Mouse (Mus musculus) telencephalon, adult 2 months (tissue): ENCODE data around the gene Smyd4.
"Not testable (repeated sequence)": the region's sequence is repeated elsewhere in the genome, so short reads cannot be mapped to it uniquely, and the experiment has no call there.

ENCODE experiments used
- DNase-seq: peaks from one replicate; pipeline ENCODE4 v3.0.0-alpha.2; 2011; ENCODE audit warnings: low read depth, low spot score

Gene Smyd4

DNA sequence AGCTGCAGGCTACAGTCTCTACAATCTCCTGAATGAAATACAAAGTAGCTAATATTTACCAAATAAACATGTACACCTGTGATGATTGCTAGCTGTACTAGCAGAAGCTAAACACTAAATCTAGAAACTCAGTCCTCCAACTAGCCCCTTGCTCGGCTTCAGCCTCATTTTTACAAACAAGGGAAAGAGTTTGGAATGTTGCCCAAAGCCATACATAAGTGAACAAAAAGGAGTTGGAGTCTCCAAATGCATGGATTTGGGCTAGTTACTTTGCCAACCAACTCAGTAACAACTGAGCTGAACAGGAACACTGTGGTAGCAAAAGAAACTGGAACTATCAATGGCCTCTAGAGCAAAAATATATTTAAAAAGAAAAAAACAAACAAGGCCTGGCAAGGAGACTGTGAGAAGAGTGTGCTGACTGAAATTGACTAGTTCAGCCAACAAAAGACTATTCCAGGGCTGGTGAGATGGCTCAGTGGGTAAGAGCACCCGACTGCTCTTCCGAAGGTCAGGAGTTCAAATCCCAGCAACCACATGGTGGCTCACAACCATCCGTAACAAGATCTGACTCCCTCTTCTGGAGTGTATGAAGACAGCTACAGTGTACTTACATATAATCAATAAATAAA is 1.6 kb upstream of the Smyd4 start:
- DNase-seq: no peak

GRCm38 (mm10) chr11:75347188-75347585 is 1.0 kb upstream of the Smyd4 start:
- no peak for DNase-seq

DNA sequence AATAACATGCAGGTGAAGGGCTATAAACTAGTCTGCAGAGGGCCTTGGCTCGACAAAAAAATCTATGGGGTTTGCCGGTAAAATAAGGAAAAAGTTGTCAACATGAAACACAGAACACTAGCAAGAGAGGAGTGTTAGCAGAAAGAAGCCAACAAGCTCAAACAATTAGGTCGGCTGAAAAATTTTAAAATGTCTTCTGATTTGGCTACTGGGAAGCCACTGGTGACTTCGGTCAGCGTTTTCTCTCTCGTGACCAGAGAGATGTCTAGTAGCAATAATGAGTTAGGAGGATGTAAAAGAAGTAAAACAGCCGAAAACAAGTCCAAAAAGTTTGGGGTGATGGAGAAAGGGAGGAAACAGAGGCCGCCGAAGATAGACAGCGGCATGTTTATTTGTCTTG is 637 bp upstream of the Smyd4 start:
- no peak for DNase-seq

DNA sequence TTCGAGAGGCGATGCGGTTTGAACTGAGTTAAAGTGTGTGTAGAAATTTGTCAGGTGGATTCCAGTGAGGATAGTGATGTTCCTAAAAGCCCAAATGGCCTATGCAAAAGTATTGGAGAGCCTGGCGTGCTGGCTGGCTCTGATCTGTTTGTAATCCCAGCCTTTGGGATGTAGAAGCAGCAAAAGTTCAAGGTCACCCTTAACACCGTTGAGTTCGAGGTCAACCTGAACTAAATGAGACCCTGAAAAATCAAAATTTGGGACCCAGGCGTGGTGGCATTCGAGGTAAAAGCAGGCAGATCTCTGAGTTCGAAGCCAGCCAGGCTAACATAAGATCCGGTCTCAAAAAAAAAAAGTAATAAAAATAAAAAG is 643 bp downstream of the Smyd4 start:
- DNase-seq: no peak

GRCm38 (mm10) chr11:75351225-75351624 is 3.0 kb downstream of the Smyd4 start:
- no peak for DNase-seq

GRCm38 (mm10) chr11:75355475-75355874 is 7.2 kb downstream of the Smyd4 start:
- DNase-seq: no peak

GRCm38 (mm10) chr11:75377125-75377524 is 28.9 kb downstream of the Smyd4 start:
- no peak for DNase-seq

- not testable (repeated sequence) for DNase-seq
Observed at GRCm38 (mm10) chr11:75378786-75379185, 30.6 kb downstream of the Smyd4 start.

DNA sequence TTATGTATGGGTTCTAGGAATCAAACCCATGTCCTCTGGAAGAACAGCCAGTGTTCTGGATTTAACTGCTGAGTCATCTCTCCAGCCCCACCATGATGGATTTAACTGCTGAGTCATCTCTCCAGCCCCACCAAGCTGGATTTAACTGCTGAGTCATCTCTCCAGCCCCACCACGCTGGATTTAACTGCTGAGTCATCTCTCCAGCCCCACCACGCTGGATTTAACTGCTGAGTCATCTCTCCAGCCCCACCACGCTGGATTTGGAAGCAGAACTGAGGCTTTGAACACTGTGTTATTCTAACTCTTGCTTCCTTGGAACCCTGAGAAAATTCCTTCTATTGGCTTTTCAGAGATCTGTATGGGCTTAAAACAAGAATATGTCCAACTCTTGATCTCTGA is 35.3 kb downstream of the Smyd4 start:
- not testable (repeated sequence) for DNase-seq

- no peak for DNase-seq
Observed at GRCm38 (mm10) chr11:75395611-75396010, 47.4 kb downstream of the Smyd4 start.

DNA sequence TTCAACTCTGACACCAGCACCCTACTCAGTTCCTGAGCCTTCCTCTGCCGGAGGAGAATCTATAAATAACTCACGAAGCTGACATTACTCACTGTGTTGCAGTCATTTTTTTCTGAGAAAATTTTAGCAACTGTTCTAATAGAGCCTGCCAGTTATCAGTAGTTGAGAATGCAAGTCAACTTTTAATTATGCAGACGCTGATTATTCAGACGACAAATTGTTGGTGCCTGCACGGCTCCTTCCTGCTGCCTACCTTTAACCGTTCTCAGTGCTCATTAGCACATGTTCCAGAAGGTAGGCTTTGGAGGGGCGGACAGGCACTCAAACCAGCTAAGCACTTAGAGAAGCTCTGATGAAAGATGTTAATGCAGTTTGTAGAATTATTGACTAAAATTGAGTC is 49.2 kb downstream of the Smyd4 start:
- peak; percentile 43 for DNase-seq

DNA sequence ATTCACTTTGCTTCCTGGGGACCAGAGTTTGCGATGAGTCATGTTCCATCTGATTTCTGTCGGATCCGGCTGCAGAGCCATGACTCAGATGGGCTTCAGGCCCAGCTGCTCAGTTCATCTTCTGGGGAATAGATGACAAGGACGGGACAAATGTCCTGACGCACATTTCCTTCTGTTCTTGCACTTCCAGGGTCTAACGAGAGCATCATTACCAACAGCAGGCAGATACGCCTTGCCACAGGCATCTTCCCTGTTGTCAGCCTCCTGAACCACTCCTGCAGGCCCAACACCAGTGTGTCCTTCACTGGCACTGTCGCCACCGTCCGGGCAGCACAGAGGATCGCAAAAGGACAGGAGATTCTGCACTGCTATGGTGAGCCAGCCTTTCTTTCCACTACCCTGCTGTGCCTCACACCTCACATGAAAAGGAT is 51.2 kb downstream of the Smyd4 start:
- peak; percentile 71 for DNase-seq

DNA sequence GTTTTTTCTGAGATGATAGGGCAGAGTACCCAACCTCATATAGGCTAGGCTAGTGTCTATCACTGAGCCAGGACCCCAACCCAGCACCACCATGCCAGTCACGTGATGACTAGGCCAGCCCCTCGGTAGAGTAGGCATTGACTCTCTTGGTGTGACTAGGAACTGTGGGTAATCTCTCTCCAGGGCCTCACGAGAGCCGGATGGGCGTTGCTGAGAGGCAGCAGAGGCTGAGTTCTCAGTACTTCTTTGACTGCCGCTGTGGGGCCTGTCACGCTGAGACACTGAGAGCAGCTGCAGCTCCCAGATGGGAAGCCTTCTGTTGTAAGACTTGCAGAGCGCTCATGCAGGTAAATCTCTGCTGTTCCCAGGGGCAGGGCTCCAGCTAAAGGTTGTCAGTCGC is 51.9 kb downstream of the Smyd4 start:
- no peak for DNase-seq

DNA sequence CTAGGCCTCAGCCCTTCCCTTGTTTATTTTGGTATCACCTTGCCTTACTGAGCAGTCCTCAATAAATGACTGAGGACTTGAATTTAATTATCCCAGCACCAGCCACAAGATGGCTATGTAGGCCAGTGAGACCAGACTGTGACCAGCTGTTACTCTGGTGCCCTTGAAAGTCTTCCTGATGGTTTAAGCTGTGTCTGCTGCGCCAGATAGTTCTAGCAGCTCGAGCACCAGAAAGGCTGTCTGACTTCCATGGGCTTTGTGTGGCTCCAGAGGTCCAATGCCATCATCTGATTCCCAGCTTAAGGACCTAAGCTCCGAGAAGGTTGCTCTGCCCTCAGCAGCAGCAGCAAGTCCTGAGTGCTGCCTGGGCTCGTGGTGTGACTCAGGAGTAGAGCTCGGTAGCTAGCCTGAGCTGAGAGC is 54.0 kb downstream of the Smyd4 start:
- peak; percentile 51 for DNase-seq

GRCm38 (mm10) chr11:75403301-75404052 is 55.2 kb downstream of the Smyd4 start:
- no peak for DNase-seq

DNA sequence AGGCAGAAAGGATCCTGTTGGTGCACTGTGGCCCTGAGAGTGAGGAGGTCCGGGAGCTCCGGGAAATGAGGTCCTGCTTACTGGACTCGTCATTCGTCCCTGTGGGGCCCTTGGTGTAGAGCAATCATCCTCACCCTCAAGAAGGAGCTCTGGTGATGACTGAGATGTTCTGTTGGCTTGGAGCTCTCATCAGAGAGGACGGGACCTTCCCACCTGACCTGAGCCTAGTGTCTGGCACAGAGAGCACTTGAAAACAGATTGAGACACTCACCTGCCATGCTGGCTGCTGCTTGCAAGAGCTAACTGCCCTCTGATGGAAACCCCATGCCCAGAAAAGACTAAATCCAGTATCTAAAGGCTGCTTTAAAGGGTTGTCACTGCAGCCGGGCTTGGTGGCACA is 56.6 kb downstream of the Smyd4 start:
- DNase-seq: no peak

- DNase-seq: no peak
Observed at GRCm38 (mm10) chr11:75406104-75406503, 57.9 kb downstream of the Smyd4 start.

DNA sequence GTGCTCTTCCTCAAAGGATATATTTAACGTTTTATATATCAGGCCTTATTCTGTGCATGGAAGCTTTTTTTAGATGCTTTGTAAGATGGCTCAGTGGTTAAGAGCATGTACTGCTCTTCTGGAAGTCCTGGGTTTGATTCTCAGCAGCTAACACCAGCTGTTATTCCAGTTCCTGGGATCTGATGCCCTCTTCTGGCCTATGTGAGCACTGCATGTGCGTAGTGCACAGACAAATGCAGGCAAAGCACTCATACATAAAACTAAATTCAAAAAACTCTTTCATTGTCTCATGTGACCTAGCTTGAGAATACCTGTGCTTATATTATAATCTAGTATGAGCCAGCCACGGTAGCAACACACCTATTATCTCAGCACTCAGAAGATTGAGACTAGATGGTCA is 58.6 kb downstream of the Smyd4 start:
- no peak for DNase-seq

DNA sequence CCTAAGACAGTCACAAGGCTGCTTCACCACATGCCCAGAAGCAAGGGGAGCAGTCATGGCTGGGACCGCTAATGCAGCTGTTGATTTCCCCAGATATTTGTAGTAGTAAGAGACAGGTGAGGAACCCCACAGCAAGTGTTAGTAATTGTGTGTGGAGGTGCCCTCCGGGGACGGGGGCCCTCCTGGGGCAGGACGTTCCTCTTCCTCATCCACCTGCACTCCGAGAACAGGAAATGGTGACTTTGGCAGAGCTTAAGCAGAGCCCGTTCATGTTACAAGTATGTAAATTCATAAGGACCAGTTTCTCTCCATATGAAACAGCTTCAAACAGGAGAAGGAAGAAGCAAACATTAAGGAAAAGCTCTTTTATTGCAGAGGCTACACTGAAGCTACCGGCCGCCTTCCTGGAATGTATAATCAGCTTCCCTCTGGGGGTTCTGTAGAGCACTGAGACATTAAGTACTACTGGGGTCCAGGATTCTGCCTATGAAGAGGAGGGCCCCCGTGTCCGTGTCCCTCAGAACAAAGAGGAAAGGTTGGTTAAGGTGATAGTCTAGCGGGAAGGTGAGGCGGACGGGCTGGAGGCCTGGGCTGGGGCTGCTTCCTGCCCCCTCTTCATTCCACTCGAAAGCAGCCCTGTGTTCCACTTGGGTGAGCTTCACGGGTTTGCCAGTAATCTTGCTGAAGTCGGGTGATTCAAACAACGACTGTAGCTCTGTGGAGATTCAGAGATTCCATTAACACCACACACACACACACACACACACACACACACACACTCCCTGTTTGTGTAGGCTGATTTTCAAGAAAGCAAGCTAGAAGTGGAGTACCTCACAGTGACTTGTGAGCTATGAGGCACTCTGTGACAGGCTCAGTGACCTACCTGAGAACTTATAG is 61.7 kb downstream of the Smyd4 start:
- no peak for DNase-seq

DNA sequence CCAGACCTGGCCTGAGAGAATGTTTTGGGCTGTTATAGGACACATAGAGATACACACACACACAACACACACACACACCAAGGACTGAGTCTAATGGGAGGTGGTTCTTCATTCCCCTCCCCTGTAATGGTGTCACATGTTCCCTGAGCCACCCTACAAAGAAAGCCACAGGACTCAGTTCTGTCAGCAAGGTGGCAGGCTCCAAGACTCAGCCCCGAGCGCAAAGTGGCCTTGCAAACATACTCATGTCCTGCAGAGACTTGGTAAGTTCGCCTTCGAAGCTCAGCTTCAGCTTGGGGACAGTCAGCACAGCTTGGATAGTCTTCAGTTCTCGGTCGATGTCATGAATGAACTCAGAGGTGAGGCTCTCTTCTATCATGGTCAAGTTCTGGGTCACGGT is 62.4 kb downstream of the Smyd4 start:
- no peak for DNase-seq

GRCm38 (mm10) chr11:75415096-75415495 is 66.9 kb downstream of the Smyd4 start:
- no peak for DNase-seq

DNA sequence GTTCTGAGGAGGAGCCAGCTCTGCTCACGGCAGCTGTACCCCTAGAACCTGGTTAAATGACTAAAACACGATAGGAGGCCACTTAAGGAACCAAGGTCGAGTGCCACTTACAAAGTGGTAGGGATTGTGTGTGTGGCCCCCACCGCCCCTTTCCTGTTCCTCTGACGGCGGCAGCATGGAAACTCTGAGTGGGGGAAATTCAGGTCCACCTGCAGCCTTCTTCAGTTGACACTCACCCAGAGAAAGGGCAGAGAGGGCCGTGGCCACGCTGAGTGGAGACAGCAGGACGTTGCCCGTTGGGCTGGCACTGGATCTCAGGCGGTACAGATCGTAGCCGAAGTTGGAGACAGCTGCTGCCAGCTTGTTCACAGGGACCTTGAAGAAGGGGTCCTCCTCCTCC is 67.8 kb downstream of the Smyd4 start:
- DNase-seq: no peak
